Mouse (Mus musculus) forebrain, embryonic 13.5 days (tissue): Measurements from ENCODE around the gene Il12rb1. TPM values are rescaled to one million over a fixed set of nuclear protein-coding genes. Genes with fewer than 3 reads are reported as not detected.
"Not testable (repeated sequence)": the region's sequence is repeated elsewhere in the genome, so short reads cannot be mapped to it uniquely, and the experiment has no call there.

Experiments used
- ATAC-seq: fragments of 200-750 bp; cut with Nextera tagmentation; 2 replicates; pipeline ENCODE4 v1.8.0; 2017
- H3K27ac ChIP-seq: fragments of 300-500 bp; sonication (generic); 2 replicates; pipeline ENCODE4 v1.5.1; 2015; ENCODE audit warnings: inconsistent platforms, mild to moderate bottlenecking, moderate library complexity
- H3K27me3 ChIP-seq: fragments of 300-500 bp; sonication (generic); 2 replicates; pipeline ENCODE4 v1.6.1; 2015; ENCODE audit warnings: mild to moderate bottlenecking, inconsistent platforms
- H3K36me3 ChIP-seq: fragments of 300-500 bp; sonication (generic); 2 replicates; pipeline ENCODE4 v1.6.1; 2015; ENCODE audit warnings: mild to moderate bottlenecking, inconsistent platforms; ENCODE audit not compliant: poor library complexity, severe bottlenecking
- H3K4me1 ChIP-seq: fragments of 300-500 bp; sonication (generic); 2 replicates; pipeline ENCODE4 v1.6.1; 2015; ENCODE audit warnings: inconsistent platforms
- H3K4me2 ChIP-seq: fragments of 300-500 bp; sonication (generic); 2 replicates; pipeline ENCODE4 v1.6.1; 2015; ENCODE audit warnings: inconsistent platforms, mild to moderate bottlenecking, moderate library complexity
- H3K4me3 ChIP-seq: fragments of 300-500 bp; sonication (generic); 2 replicates; pipeline ENCODE4 v1.5.1; 2015; ENCODE audit warnings: mild to moderate bottlenecking, inconsistent platforms
- H3K9ac ChIP-seq: fragments of 300-500 bp; sonication (generic); 2 replicates; pipeline ENCODE4 v1.6.1; 2015; ENCODE audit warnings: mild to moderate bottlenecking, inconsistent platforms
- H3K9me3 ChIP-seq: fragments of 300-500 bp; sonication (generic); replicated peaks from 2 replicates; pipeline ENCODE4 v1.6.1; 2016; ENCODE audit warnings: inconsistent platforms
- WGBS: fragments of 180-500 bp; shearing (Covaris S2); methylation state at CpG from one replicate; pipeline ENCODE4 v1.1.7; 2015; 5-methylcytosine and 5-hydroxymethylcytosine counted together
- polyA plus RNA-seq: library from polyadenylated mRNA; unstranded; fragments of >200 nt; fragmentation: Nextera tagmentation; extraction: Ambion mirVana; gene quantifications from 2 replicates; pipeline ENCODE4 v1.2.1, GENCODE M21; 2015

Gene Il12rb1
- polyA plus RNA-seq, 1 experiment from 2014 or later = 0.09 TPM

DNA sequence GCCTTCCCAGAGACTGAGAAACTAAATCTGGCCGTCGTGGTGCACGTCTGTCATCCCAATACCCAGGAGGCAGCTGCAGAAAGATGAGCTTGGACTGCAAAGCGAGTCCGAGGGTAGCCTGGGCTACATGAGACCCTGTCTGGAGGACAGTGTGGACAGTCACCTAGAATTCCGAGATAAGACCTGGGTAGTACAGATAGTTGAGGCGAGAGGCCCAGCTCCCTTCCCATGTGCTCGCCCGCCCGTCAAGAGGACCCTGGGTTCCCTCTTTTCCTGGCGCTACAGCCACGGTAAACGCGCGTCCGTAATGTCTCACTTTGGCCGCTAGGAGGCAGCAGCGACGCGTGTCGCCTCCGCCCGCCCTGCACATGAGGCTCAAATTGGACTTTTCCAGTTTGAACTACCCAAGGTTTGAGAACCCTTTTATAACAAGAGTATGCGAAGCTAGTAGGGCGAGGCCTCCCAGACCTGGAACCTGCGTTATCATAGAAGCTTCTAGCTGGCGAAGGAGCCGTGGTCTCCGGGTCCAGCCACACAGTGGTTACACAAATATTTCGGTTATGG lies 13.2 kb downstream of the Il12rb1 start:
- no peak overlapping the region for H3K27ac ChIP-seq
- no peaks in the 10 kb centered on the region for H3K36me3 ChIP-seq
- H3K4me2 ChIP-seq = no peak overlapping the region
- H3K27me3 ChIP-seq = peaks cover 39% of the 10 kb centered on the region
- H3K9me3 ChIP-seq = peaks cover 7% of the 10 kb centered on the region; the same call in 1 of the 2 replicates
- H3K4me3 ChIP-seq = no peak overlapping the region
- H3K9ac ChIP-seq = no peak overlapping the region; the same call in 1 of the 2 replicates
- ATAC-seq = peak; percentile 59
- H3K4me1 ChIP-seq = 0 out of 2 replicates have a peak, but pooled peaks cover 5% of the 10 kb centered on the region
- 17% methylated on average over 30 of the region's 30 CpGs for WGBS

DNA sequence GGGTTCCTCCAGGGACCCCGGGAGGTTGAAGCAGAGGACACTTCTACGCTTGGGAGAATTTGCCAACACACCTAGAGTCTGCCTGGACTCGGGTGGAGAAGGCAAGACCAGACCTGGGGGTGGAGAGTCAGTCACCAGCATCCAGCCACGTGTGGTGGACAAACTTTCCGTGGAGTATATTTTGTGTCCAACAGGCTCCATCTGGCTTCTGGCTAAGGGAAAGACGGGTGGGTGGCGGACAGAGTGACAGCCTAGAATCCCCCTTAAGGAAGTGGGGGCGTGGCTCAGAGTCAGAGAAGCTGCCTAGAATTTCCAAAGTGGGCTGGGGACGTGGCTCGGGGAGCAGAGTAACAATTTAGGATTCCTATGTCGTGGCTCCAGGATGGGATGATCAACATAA lies 13.7 kb downstream of the Il12rb1 start:
- Histone ChIP-seq H3K4me1 (0 out of 2 replicates have a peak, but pooled peaks cover under 1% of the 10 kb centered on the region), H3K9ac (no peak overlapping the region; the same call in 1 of the 2 replicates), H3K27me3 (peaks cover 34% of the 10 kb centered on the region), H3K36me3 (no peaks in the 10 kb centered on the region), H3K27ac (no peak overlapping the region), H3K9me3 (peaks cover 11% of the 10 kb centered on the region), H3K4me3 (no peak overlapping the region), H3K4me2 (no peak overlapping the region)
- ATAC-seq = peak; percentile 19; the same call in 1 of the 2 replicates
- 56% methylated on average over 11 of the region's 11 CpGs for WGBS

DNA sequence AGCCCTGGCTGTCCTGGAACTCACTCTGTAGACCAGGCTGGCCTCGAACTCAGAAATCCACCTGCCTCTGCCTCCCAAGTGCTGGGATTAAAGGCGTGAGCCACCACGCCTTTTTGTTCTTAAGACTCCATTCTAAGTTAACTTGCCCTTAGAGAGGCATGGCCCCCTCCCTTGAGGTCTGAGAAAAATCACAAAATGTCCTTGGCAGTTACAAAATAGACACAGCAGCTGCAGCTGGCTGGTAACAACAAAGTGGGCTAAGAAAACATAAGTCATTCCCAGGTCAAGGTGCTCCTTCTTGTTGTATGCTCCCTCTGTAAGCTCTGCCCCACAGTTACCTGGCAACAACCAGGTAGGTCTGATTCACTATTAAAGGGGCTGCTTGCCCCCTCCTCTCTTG lies 14.3 kb downstream of the Il12rb1 start:
- not testable (repeated sequence) for H3K9ac ChIP-seq, H3K4me1 ChIP-seq, H3K4me2 ChIP-seq, H3K36me3 ChIP-seq, ATAC-seq, H3K27ac ChIP-seq, H3K4me3 ChIP-seq
- WGBS = 84% methylated on average over 3 of the region's 3 CpGs
- Histone ChIP-seq H3K9me3 (peaks cover 12% of the 10 kb centered on the region), H3K27me3 (peaks cover 29% of the 10 kb centered on the region)

DNA sequence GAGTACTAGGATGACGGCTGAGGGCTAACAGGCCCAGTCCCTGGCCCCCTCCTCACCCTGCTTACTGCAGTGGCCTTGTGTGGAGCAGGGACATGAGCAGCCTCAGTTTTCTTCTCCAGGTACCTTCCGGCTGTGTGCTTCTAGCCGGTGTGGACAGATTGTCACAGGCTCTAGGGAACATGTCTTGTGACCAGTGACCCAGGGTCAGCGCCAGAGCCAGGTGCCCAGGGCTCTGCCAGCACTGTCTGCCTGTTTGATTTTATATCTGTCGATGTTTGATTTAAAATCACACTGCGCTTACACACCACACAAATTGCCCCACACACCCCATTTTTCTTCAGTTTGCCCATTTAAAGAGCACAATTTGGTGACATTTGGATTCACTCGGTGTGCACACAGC lies 15.6 kb downstream of the Il12rb1 start:
- Histone ChIP-seq H3K36me3 (no peaks in the 10 kb centered on the region), H3K27ac (no peak overlapping the region), H3K27me3 (peaks cover 25% of the 10 kb centered on the region), H3K4me1 (no peaks in the 10 kb centered on the region), H3K4me3 (no peak overlapping the region), H3K9me3 (peaks cover 6% of the 10 kb centered on the region; the same call in 1 of the 2 replicates), H3K9ac (no peak overlapping the region), H3K4me2 (no peak overlapping the region)
- 88% methylated on average over 7 of the region's 7 CpGs for WGBS
- ATAC-seq = no peak

DNA sequence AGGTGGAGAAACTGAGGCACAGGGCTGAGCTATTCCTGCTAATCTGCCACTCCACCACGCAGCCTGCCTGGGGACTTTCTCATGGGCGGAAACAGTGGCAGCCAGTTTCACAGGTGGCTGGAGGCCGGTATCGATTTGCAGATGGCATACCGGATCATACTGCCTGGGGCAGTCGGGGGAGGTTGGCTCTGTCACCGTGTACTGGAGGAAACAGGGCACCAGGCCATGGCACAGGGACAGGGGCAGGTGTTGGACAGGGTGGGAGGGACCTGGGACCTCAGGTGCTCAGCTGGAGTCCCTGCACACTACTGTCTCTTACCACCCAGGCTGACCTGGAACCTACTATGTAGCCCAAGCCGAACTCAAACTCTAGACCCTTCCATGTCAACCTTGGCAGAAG lies 17.6 kb downstream of the Il12rb1 start:
- H3K27ac ChIP-seq = no peak overlapping the region
- whole genome bisulfite sequencing = 85% methylated on average over 8 of the region's 8 CpGs
- H3K27me3 ChIP-seq = peaks cover 5% of the 10 kb centered on the region; the same call in 1 of the 2 replicates
- H3K4me3 ChIP-seq = no peak overlapping the region
- H3K4me1 ChIP-seq = no peaks in the 10 kb centered on the region
- H3K36me3 ChIP-seq = no peaks in the 10 kb centered on the region
- H3K4me2 ChIP-seq = no peak overlapping the region
- H3K9me3 ChIP-seq = peaks cover 5% of the 10 kb centered on the region; the same call in 1 of the 2 replicates
- no peak overlapping the region for H3K9ac ChIP-seq
- ATAC-seq = no peak

DNA sequence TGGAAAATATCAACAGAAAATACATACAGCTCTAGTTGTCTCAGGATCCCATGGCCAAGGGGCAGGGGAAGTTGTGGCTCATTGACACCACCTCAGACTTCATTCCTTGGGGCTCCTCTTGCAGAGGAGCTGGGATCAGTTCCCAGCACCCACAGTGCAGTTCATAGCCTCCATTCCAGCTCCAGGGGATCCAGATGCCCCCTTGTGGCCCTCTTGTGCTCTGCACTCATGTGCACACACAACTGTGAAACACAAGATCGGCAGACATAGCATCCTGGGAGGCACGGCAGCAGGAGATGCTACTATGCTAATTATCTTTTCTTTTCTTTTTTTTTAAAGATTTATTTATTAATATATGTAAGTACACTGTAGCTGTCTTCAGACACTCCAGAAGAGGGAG lies 18.8 kb downstream of the Il12rb1 start:
- no peak for ATAC-seq
- H3K4me3 ChIP-seq = no peak overlapping the region
- no peak overlapping the region for H3K27ac ChIP-seq
- no peaks in the 10 kb centered on the region for H3K27me3 ChIP-seq
- H3K4me2 ChIP-seq = no peak overlapping the region
- 96% methylated on average over 2 of the region's 2 CpGs for WGBS
- H3K9me3 ChIP-seq = peaks cover 5% of the 10 kb centered on the region; the same call in 1 of the 2 replicates
- H3K9ac ChIP-seq = no peak overlapping the region
- no peaks in the 10 kb centered on the region for H3K36me3 ChIP-seq
- H3K4me1 ChIP-seq = no peaks in the 10 kb centered on the region

DNA sequence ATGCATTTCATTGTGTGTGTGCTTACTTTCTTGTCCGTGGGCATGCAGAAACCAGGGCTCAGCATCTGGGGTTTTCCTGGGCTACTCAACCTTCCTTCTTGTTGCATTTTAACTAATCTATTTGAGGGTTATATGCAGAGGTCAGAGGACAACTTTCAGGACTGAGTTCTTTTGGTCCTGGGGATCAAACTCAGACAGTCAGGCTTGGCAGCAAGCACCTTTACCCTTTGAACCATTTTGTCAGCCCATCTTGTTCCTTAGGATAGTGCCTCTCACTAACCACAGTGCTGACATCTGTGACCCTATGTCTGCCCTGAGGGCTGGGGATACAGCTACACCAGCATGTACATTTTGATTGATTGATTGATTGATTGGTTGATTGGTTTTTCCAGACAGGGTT lies 19.5 kb downstream of the Il12rb1 start:
- Histone ChIP-seq H3K4me2 (no peak overlapping the region), H3K27me3 (no peaks in the 10 kb centered on the region), H3K4me3 (no peak overlapping the region), H3K4me1 (peaks cover 5% of the 10 kb centered on the region), H3K9ac (no peak overlapping the region), H3K36me3 (no peaks in the 10 kb centered on the region), H3K27ac (no peak overlapping the region), H3K9me3 (peaks cover 5% of the 10 kb centered on the region; the same call in 1 of the 2 replicates)
- no peak for ATAC-seq
- 87% methylated on average over 1 of the region's 1 CpGs for whole genome bisulfite sequencing

DNA sequence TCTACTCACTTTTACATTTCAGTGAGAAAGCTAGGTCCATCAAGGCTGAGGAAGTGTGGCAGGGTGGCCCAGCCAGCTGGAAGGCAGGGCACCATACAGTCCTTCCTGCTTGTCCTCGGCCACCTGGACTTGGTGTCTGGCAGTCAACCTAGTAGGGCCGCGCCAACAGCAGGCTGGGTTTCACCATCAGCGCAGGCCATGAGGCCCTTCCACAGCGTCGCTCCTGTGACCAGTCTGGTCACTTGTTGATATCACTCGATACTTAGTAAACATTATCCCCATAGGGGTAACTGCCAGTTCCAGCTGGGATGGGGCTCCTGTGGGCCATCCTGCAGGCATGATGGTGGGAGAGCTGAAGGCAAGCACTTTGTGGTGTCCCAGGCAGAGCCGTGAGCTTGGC lies 23.3 kb downstream of the Il12rb1 start:
- no peak overlapping the region for H3K4me3 ChIP-seq
- no peak overlapping the region for H3K4me2 ChIP-seq
- WGBS = 75% methylated on average over 8 of the region's 8 CpGs
- no peak for ATAC-seq
- peaks cover 17% of the 10 kb centered on the region for H3K36me3 ChIP-seq
- H3K9ac ChIP-seq = no peak overlapping the region
- H3K9me3 ChIP-seq = peaks cover 5% of the 10 kb centered on the region; the same call in 1 of the 2 replicates
- peaks cover 12% of the 10 kb centered on the region for H3K4me1 ChIP-seq
- H3K27ac ChIP-seq = no peak overlapping the region
- H3K27me3 ChIP-seq = no peaks in the 10 kb centered on the region

DNA sequence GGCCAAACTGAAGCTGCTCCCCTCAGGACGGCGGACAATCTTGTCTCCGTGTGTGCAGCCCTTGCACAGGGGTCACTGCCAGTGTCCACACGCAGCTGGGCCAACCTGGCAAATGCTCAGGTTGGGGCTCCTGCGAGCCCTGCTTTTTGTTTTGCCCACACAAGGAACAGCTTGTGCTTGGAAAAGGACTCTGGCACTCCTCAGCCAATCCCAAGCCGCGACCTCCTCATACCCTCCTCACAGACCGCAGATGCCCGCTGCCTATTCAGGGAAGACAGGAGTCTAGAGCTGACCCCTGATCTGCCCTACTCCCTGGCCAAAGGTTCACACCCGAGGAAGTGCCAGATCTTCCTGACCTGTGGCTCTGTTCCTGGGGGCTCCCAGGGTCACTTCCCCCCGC lies 24.1 kb downstream of the Il12rb1 start:
- H3K4me3 ChIP-seq = no peak overlapping the region
- ATAC-seq = no peak
- H3K27ac ChIP-seq = no peak overlapping the region
- no peaks in the 10 kb centered on the region for H3K27me3 ChIP-seq
- H3K36me3 ChIP-seq = peaks cover 21% of the 10 kb centered on the region
- no peak overlapping the region for H3K9ac ChIP-seq
- WGBS = 68% methylated on average over 11 of the region's 11 CpGs
- peaks cover 12% of the 10 kb centered on the region for H3K4me1 ChIP-seq
- no peaks in the 10 kb centered on the region for H3K9me3 ChIP-seq
- no peak overlapping the region for H3K4me2 ChIP-seq

DNA sequence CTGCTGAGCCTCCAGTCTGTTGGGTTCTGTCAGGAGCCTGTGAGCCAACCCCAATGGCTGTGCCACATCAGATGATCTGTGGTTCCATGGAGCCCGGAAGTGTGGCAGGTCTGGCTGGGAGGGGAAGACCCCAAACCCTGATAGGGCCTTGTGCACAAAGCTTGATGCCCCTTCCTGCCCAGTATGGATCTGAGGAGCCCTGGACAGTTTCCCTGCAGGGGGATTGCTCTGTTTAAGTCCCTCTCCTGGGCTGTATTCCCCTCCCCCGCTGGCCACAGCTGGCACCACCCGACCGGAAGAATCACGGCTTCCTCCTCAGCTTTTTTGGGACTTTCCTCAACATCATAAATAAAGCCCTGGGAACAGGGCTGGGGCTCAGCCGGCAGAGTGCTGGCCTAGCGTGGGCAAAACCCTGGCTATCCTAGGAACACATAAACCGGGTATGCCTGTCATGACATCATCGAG lies 24.8 kb downstream of the Il12rb1 start:
- 62% methylated on average over 9 of the region's 9 CpGs for WGBS
- no peak for ATAC-seq
- H3K4me1 ChIP-seq = peaks cover 12% of the 10 kb centered on the region

DNA sequence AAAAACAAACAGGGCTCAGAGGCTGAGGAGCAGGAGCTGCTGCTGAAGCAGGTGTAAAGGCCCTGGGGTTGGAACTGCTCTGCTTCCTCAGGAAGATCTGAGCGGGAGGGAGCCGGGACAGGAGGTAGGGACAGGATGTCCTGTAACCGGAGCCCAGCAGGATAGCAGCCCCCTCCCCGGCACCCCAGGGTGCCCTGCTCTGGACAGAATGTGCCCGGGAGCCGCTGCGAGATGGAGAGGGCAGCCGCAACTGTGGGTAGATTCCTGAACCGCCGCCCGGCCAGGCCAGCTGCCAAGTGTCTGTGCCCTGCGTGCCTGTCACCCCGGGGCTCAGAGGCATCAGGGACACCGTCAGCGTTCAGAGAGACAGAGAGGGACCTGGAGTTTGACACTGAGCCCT lies 25.3 kb downstream of the Il12rb1 start:
- H3K4me3 ChIP-seq = no peak overlapping the region
- no peak overlapping the region for H3K4me2 ChIP-seq
- 58% methylated on average over 15 of the region's 15 CpGs for WGBS
- ATAC-seq = 0 out of 2 replicates have a peak, but pooled peaks have one; percentile 12
- H3K36me3 ChIP-seq = peaks cover 21% of the 10 kb centered on the region
- H3K27ac ChIP-seq = no peak overlapping the region
- no peaks in the 10 kb centered on the region for H3K9me3 ChIP-seq
- peak overlapping the region; percentile 13; the same call in 1 of the 2 replicates for H3K9ac ChIP-seq
- H3K4me1 ChIP-seq = peaks cover 14% of the 10 kb centered on the region
- no peaks in the 10 kb centered on the region for H3K27me3 ChIP-seq

More for the DNA sequence above, 24.8 kb downstream of the Il12rb1 start:
- no peaks in the 10 kb centered on the region for H3K27me3 ChIP-seq
- H3K9me3 ChIP-seq = no peaks in the 10 kb centered on the region
- H3K9ac ChIP-seq = peak overlapping the region; percentile 13; the same call in 1 of the 2 replicates
- no peak overlapping the region; the same call in 1 of the 2 replicates for H3K27ac ChIP-seq
- H3K36me3 ChIP-seq = peaks cover 21% of the 10 kb centered on the region
- H3K4me2 ChIP-seq = no peak overlapping the region
- no peak overlapping the region for H3K4me3 ChIP-seq

DNA sequence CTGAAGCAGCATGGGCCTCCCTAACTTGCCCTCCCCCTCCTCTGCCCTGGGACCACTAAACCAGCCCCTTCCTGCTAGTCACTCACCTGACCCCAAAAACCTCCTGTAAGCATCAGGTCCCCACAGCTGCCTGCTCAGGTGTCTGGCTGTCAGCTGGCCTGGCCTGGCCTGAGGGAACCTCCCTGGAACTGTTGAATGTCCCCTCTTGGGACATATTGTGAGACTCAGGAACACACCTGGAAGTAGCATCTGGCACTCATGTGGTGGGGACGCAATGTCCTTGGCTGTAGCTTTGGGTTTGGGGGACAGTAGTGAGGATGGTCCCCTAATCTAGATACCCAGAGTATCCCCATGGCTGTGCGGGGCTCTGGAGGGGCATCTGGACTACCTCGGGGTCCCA lies 25.8 kb downstream of the Il12rb1 start:
- Histone ChIP-seq H3K27ac (no peak overlapping the region), H3K27me3 (no peaks in the 10 kb centered on the region), H3K4me2 (no peak overlapping the region), H3K4me1 (peaks cover 20% of the 10 kb centered on the region), H3K4me3 (no peak overlapping the region), H3K9me3 (no peaks in the 10 kb centered on the region), H3K36me3 (peaks cover 21% of the 10 kb centered on the region), H3K9ac (no peak overlapping the region)
- ATAC-seq = no peak
- WGBS = 93% methylated on average over 3 of the region's 3 CpGs

DNA sequence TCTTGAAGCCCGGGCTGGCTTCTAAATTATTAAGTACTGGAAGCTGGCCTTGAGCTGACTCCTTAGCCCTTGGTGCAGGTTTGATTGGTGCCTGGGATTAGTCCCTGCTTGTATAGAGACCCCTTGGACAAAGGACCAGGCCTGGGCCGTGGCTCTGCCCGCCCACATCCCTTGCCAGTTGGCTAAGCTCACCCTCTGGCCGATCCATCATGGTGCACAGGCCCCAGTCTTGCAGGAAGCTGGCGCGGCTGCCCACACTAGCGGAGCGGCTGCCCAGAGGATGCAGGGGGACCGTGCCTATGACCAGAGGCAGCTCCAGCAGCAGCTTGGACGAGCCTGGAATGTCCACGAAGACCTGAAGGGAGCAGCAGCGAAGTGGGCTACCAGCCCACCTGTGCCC lies 28.4 kb downstream of the Il12rb1 start:
- Histone ChIP-seq H3K4me3 (no peak overlapping the region), H3K36me3 (peaks cover 21% of the 10 kb centered on the region), H3K4me1 (peaks cover 31% of the 10 kb centered on the region), H3K27ac (no peak overlapping the region), H3K9ac (no peak overlapping the region), H3K4me2 (no peak overlapping the region), H3K27me3 (no peaks in the 10 kb centered on the region), H3K9me3 (no peaks in the 10 kb centered on the region)
- 89% methylated on average over 12 of the region's 12 CpGs for WGBS
- no peak for ATAC-seq
